Mouse (Mus musculus) bone marrow, adult 2 months (tissue): ENCODE measurements at regions not wholly inside any gene's neighbourhood (a gene's known extent, or its start where the extent isn't known, plus 50 kb on each side); places are given as distances from the start of the nearest gene placed in this dataset.

Source experiments
- H3K27ac ChIP-seq: fragments of 200-500 bp; 2 replicates; pipeline ENCODE4 v1.5.1; 2012; ENCODE audit warnings: low read depth, mild to moderate bottlenecking, control low read depth, inconsistent platforms, low read length; ENCODE audit not compliant: control insufficient read depth, poor library complexity, insufficient read depth
- H3K4me1 ChIP-seq: fragments of 200-500 bp; 2 replicates; pipeline ENCODE4 v1.6.1; 2011; ENCODE audit warnings: low read length; ENCODE audit not compliant: control insufficient read depth, insufficient read depth
- H3K4me3 ChIP-seq: fragments of 200-500 bp; replicated peaks from 2 replicates; pipeline ENCODE3; 2011; ENCODE audit warnings: mild to moderate bottlenecking, low read depth, low read length, control low read depth; ENCODE audit not compliant: control insufficient read depth
- CTCF ChIP-seq: fragments of 200-500 bp; IDR thresholded peaks from 2 replicates; pipeline ENCODE4 v1.5.1; 2011; ENCODE audit warnings: low read length, control low read depth; ENCODE audit not compliant: control insufficient read depth, insufficient read depth
- POLR2A ChIP-seq: fragments of 200-500 bp; IDR thresholded peaks from 2 replicates; pipeline ENCODE4 v1.6.1; 2011; ENCODE audit warnings: low read depth, mild to moderate bottlenecking, control low read depth, low read length, borderline replicate concordance; ENCODE audit not compliant: control insufficient read depth
- WGBS: fragments of 180-500 bp; shearing (Covaris S2); methylation state at CpG from one replicate; pipeline ENCODE4 v1.1.7; 2018; 5-methylcytosine and 5-hydroxymethylcytosine counted together

DNA sequence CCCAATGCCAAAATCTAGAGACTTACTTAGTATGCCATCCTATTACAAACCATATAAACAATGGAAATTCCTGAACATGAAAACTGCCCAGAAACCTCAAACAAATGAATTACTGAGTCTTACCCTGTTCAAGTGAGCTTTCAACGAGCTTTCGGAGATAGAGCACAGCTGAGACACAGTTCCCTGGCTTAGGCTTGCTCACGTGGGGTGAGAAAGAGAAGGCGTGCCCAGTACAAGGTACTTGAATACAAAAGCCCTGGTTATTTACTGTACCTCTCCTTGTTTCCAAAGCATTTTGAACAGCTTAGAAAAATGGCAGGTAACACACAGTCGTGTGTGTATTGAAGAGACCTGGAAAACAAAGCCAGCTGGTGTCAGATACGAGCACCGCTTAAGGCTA is 191.8 kb upstream of the Sox9 start:
- no peaks in the 10 kb centered on the region for H3K4me1 ChIP-seq
- TF ChIP-seq CTCF, result no peak
- no peak for TF ChIP-seq POLR2A
- WGBS, result 82% methylated on average over 7 of the region's 7 CpGs

DNA sequence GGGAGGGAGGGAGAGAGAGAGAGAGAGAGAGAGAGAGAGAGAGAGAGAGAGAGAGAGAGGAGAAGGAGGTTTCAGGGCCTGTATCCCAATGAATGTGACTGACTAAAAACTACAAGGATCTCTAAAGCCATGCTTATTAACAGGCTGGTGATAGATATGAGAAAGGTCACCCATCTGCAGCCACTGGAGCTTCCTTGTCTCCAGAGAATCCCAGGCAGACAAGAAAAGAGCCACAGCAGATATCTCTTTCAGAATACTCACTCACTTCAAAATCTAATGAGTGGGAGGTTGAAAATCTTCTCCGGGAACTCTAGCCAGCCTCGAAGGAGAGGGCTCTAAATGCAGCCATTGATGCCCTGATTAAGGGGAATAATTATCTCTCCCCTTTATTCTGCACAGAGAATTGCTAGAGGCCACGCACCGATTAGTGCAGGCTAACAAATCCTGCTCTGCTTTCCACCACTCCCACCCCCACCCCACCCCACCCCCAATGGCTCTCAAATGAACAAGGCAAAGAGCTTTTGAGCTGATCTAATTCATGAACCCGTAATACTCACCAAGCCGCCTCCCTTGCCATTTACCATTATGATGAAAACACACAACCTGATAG is 189.5 kb upstream of the Sox9 start:
- 73% methylated on average over 6 of the region's 6 CpGs for WGBS
- no peak for TF ChIP-seq POLR2A
- no peak for TF ChIP-seq CTCF
- no peaks in the 10 kb centered on the region for H3K4me1 ChIP-seq

More for the DNA sequence above, 191.8 kb upstream of the Sox9 start:
- Histone ChIP-seq H3K27ac (no peak overlapping the region), H3K4me3 (no peak overlapping the region)

DNA sequence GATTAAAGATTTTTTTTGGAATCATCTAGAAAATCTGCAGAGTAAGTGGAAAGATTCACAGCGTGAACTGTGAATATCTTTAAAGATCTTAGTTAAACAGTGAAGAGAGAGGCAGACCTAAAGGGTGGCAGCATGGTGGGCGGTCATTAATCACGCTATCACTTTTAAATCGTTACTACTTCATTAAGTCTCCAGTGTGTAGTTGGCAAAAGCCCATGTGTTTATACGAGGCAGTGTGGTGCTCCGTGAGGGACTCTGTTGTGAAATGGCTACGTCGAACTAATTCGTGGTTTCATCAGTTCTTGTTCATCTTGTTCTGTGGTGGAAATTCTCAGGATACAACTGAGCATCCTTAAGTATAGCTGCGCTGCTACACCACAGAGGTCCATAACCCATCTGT is 188.2 kb upstream of the Sox9 start:
- Histone ChIP-seq H3K4me1 (no peaks in the 10 kb centered on the region), H3K4me3 (no peak overlapping the region), H3K27ac (no peak overlapping the region)
- TF ChIP-seq CTCF (no peak), POLR2A (no peak)
- WGBS, result 76% methylated on average over 10 of the region's 10 CpGs

More for the DNA sequence above, 189.5 kb upstream of the Sox9 start:
- Histone ChIP-seq H3K4me3 (no peak overlapping the region), H3K27ac (no peak overlapping the region)

DNA sequence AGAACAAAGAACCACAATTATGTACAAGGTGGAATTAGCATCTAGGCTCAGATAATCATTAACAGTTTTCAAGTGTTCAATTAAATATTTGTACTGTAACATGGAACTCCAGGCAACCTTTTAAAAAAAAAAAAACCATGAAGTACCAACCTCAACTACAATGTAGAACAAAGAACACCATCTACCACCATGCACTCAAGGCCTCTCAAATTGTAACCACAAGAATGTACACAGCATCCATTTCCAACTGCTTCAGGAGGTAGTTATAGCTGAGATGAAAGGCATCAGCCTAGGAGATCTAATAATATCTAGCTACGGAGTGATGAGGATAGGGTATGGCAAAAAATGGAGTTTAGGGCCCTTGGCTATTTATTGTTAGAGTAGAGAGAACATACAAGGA is 174.7 kb upstream of the Sox9 start:
- no peak overlapping the region for H3K27ac ChIP-seq
- 73% methylated on average over 1 of the region's 1 CpGs for WGBS
- TF ChIP-seq POLR2A, result no peak
- no peak overlapping the region for H3K4me3 ChIP-seq
- no peaks in the 10 kb centered on the region for H3K4me1 ChIP-seq

DNA sequence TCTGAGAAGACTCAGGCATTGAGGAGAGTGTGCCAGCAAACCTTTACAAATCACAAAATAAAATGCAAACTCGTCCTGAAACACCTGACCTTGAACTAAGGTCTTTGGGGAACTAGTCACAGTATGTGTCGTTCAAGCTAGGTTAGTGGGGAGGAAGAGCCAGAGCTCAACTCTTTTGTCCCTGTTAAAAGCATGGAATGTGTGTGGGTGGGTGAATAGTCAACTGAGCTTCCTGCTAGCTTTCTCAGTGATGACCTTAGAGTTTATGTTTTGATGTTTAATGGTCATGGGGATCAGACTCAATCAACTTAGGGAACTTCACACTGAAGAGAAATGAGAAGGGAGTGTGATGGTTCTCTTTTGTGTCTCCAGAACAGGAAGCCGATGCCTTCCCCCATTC is 172.7 kb upstream of the Sox9 start:
- 54% methylated on average over 3 of the region's 3 CpGs for WGBS
- Histone ChIP-seq H3K4me1 (no peaks in the 10 kb centered on the region), H3K4me3 (no peak overlapping the region), H3K27ac (no peak overlapping the region)
- no peak for TF ChIP-seq POLR2A
- TF ChIP-seq CTCF, result no peak

DNA sequence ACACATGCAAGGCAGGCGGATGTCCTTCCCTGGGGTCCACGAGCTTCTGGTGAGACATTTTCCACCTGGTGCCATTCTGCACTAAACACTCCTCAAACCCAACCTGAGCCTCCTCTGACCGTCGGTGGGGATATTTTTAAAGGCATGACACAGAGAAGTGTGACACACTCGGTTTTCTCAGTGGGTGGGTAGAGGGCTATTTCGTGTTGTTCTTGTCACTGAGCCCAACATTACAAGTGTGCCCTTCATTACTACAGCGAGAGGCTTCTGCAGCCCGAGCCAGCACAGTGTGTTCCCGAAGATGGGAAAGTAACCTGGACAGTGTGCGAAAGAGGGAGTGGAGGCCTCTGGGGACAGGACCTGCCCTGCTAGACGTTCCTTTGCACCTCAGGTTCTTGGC is 171.0 kb upstream of the Sox9 start:
- Histone ChIP-seq H3K4me3 (no peak overlapping the region), H3K4me1 (no peaks in the 10 kb centered on the region), H3K27ac (no peak overlapping the region)
- 77% methylated on average over 11 of the region's 11 CpGs for WGBS
- TF ChIP-seq CTCF, result no peak

DNA sequence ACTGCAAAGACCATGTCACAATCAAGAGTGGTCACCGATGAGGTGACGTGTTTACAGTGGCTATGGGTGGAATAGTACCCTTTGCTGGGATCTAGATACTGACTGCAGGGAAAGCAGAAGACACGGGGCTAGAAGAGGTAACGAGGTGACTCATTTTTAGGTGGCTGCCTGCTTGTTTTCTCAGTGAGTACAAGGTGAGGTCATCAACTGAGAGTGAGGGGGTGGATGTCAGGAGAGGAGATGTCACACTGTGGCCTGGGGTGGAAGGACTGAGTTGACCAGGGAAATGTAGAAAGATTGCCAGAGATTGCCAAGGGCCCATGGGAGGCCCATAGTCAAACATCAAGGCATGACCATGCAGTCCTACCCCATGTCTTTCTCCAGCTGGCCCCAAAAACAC is 166.4 kb upstream of the Sox9 start:
- 73% methylated on average over 4 of the region's 4 CpGs for WGBS

DNA sequence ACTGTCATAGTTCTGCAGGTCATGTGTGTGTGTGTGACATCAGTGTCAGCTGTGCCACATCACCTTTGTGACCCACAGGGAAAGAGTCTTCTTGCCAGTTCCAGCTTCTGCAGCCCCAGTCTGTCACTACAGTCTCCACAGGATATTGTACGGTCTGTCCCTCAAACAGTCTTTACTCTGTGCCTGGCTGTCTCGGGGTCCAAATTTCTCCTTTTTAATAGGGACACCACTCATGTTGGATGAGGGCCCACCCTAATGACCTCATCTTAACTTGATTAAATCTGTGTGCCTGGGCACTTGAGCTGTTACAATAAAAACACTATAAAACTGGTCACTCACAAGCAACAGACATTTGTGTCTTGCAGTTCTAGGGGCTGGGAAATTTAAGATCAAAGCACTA is 165.1 kb upstream of the Sox9 start:
- no peak for TF ChIP-seq CTCF
- no peak for TF ChIP-seq POLR2A
- WGBS, result 62% methylated on average over 2 of the region's 2 CpGs
- no peak overlapping the region for H3K27ac ChIP-seq
- H3K4me1 ChIP-seq, result no peaks in the 10 kb centered on the region
- H3K4me3 ChIP-seq, result no peak overlapping the region

More for the DNA sequence above, 166.4 kb upstream of the Sox9 start:
- H3K27ac ChIP-seq, result no peak overlapping the region
- no peak for TF ChIP-seq POLR2A
- TF ChIP-seq CTCF, result no peak
- no peak overlapping the region for H3K4me3 ChIP-seq
- H3K4me1 ChIP-seq, result no peaks in the 10 kb centered on the region

DNA sequence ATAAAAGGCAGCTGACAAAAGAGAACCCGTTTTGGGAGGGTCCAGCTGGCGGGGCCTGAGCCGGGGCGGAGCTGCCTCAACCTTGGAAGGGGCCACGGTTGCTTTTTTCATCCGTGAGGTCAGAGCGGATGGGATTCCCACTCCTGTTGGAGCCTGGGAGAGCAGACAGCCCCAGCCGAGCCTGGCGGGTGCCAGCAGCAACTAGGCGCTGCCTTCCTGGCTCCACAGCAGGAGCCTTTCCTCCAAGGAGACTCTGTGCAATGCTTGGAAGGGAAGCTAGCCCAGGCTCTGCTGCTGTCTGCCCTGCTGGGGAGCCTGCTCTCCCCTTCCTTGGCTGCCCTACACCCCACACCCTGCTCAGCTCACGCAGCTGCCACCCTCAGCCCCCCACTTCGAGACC is 161.1 kb upstream of the Sox9 start:
- no peak overlapping the region for H3K27ac ChIP-seq
- TF ChIP-seq CTCF, result no peak
- no peak for TF ChIP-seq POLR2A
- H3K4me1 ChIP-seq, result no peaks in the 10 kb centered on the region
- no peak overlapping the region for H3K4me3 ChIP-seq
- 43% methylated on average over 12 of the region's 12 CpGs for WGBS
